17 mouse cellular contexts compared by ENCODE assay signal in genomic region chr9:50396051-50396450, GRCm38 (mm10). TPM values are rescaled to one million over a fixed set of nuclear protein-coding genes. Genes with fewer than 3 reads are reported as not detected.
DNase-seq lines count a peak whose midpoint lies in the region; ATAC-seq and TF ChIP-seq lines count a peak whose summit lies in the region.
"Had no signal": no experiment of that assay in that cellular context is flagged by ENCODE, and none has a peak within 500 bp of the region (broad histone marks: within the 10 kb centered on the region; RNA-seq: fewer than 3 reads in every experiment).

No protein-coding gene starts in this region.

- no peak overlapping the region for H3K9ac ChIP-seq in heart, embryonic 11.5 days (ENCODE audit: low read depth, low read length)
- no peak overlapping the region for H3K9ac ChIP-seq in liver, adult 2 months (ENCODE audit: low read depth, low read length)
- no peak overlapping the region for H3K9ac ChIP-seq in liver, embryonic 11.5 days (ENCODE audit: low read depth, low read length)
- H3K9ac ChIP-seq in lung, embryonic 14.5 days: no peak overlapping the region
- H3K9ac ChIP-seq in stomach, embryonic 15.5 days: no peak overlapping the region
- H3K9ac ChIP-seq: limb, embryonic 13.5 days had no signal

- no peaks in the 10 kb centered on the region for H3K36me3 ChIP-seq in heart, embryonic 10.5 days
- H3K36me3 ChIP-seq in heart, embryonic 11.5 days (ENCODE audit: control insufficient read depth, insufficient read depth, low read length): no peaks in the 10 kb centered on the region
- no peaks in the 10 kb centered on the region for H3K36me3 ChIP-seq in liver, adult 2 months (ENCODE audit: control insufficient read depth, insufficient read depth, low read length)
- no peaks in the 10 kb centered on the region for H3K36me3 ChIP-seq in liver, embryonic 11.5 days (ENCODE audit: control insufficient read depth, insufficient read depth, low read length)
- no peaks in the 10 kb centered on the region for H3K36me3 ChIP-seq in lung, embryonic 14.5 days (ENCODE audit: insufficient read depth)
- no peaks in the 10 kb centered on the region for H3K36me3 ChIP-seq in stomach, embryonic 15.5 days
- H3K36me3 ChIP-seq: hindbrain, embryonic 10.5 days; limb, embryonic 13.5 days had no signal

- TF ChIP-seq POLR2A in liver, adult 2 months (IDR thresholded peaks at IDR 0.05; ENCODE audit: extremely low read depth, insufficient read depth, low read length): no peak

- no peak overlapping the region for H3K27ac ChIP-seq in heart, embryonic 10.5 days
- no peak overlapping the region for H3K27ac ChIP-seq in heart, embryonic 11.5 days (ENCODE audit: low read depth, low read length)
- H3K27ac ChIP-seq in liver, adult 2 months (replicated peaks; ENCODE audit: insufficient read depth, low read depth, low read length): no peak overlapping the region
- H3K27ac ChIP-seq in liver, embryonic 11.5 days (ENCODE audit: low read depth, low read length): no peak overlapping the region
- no peak overlapping the region for H3K27ac ChIP-seq in lung, embryonic 14.5 days (ENCODE audit: low read depth)
- H3K27ac ChIP-seq in stomach, embryonic 15.5 days: no peak overlapping the region
- H3K27ac ChIP-seq: gastrocnemius, adult 2 months; hindbrain, embryonic 10.5 days; limb, embryonic 13.5 days; macrophage had no signal

- no peaks in the 10 kb centered on the region for H3K9me3 ChIP-seq in heart, embryonic 10.5 days
- peaks cover 3% of the 10 kb centered on the region; the same call in 1 of the 2 replicates for H3K9me3 ChIP-seq in heart, embryonic 11.5 days (replicated peaks; ENCODE audit: control insufficient read depth, low read length)
- no peaks in the 10 kb centered on the region; the same call in 1 of the 2 replicates for H3K9me3 ChIP-seq in liver, embryonic 11.5 days (ENCODE audit: control insufficient read depth, low read length)
- no peaks in the 10 kb centered on the region; the same call in 1 of the 2 replicates for H3K9me3 ChIP-seq in lung, embryonic 14.5 days (ENCODE audit: low read depth, low read length)
- no peaks in the 10 kb centered on the region for H3K9me3 ChIP-seq in stomach, embryonic 15.5 days
- H3K9me3 ChIP-seq: hindbrain, embryonic 10.5 days; limb, embryonic 13.5 days had no signal

- no peak; the same call in 1 of the 2 replicates for ATAC-seq in heart, embryonic 11.5 days (replicated peaks; ENCODE audit: insufficient number of reproducible peaks, low FRiP score, low TSS enrichment)
- no peak for ATAC-seq in liver, embryonic 11.5 days (replicated peaks; ENCODE audit: low FRiP score)
- peak; percentile 38; the same call in 1 of the 2 replicates for ATAC-seq in lung, embryonic 14.5 days (ENCODE audit: insufficient read depth)
- peak; percentile 22; the same call in 1 of the 2 replicates for ATAC-seq in stomach, embryonic 15.5 days (ENCODE audit: insufficient read depth, low FRiP score, low read depth)
- ATAC-seq: forebrain, embryonic 16.5 days; inflammation-experienced regulatory T-cells, adult 6 months; midbrain, embryonic 16.5 days; Patski had no signal

- H3K27me3 ChIP-seq in heart, embryonic 10.5 days (ENCODE audit: insufficient read depth, poor library complexity, severe bottlenecking): no peaks in the 10 kb centered on the region
- no peaks in the 10 kb centered on the region for H3K27me3 ChIP-seq in heart, embryonic 11.5 days (ENCODE audit: control insufficient read depth, insufficient read depth, low read length)
- peaks cover 2% of the 10 kb centered on the region; the same call in 1 of the 2 replicates for H3K27me3 ChIP-seq in liver, adult 2 months (ENCODE audit: control insufficient read depth, insufficient read depth, low read length)
- no peaks in the 10 kb centered on the region for H3K27me3 ChIP-seq in liver, embryonic 11.5 days (replicated peaks; ENCODE audit: control insufficient read depth, insufficient read depth, low read length)
- no peaks in the 10 kb centered on the region for H3K27me3 ChIP-seq in lung, embryonic 14.5 days (ENCODE audit: insufficient read depth, low read length)
- no peaks in the 10 kb centered on the region for H3K27me3 ChIP-seq in stomach, embryonic 15.5 days (replicated peaks)
- H3K27me3 ChIP-seq: limb, embryonic 13.5 days had no signal

- H3K4me1 ChIP-seq in heart, embryonic 10.5 days: no peaks in the 10 kb centered on the region
- no peaks in the 10 kb centered on the region for H3K4me1 ChIP-seq in heart, embryonic 11.5 days (ENCODE audit: control insufficient read depth, insufficient read depth, low read length)
- no peaks in the 10 kb centered on the region for H3K4me1 ChIP-seq in liver, adult 2 months (ENCODE audit: control insufficient read depth, insufficient read depth, low read length)
- H3K4me1 ChIP-seq in liver, embryonic 11.5 days (replicated peaks; ENCODE audit: control insufficient read depth, insufficient read depth, low read length): no peaks in the 10 kb centered on the region
- H3K4me1 ChIP-seq in lung, embryonic 14.5 days (ENCODE audit: insufficient read depth): peaks cover 2% of the 10 kb centered on the region; the same call in 1 of the 2 replicates
- H3K4me1 ChIP-seq in stomach, embryonic 15.5 days: no peaks in the 10 kb centered on the region
- H3K4me1 ChIP-seq: hindbrain, embryonic 10.5 days had no signal

- H3K79me2 ChIP-seq in liver, adult 2 months (ENCODE audit: control insufficient read depth, insufficient read depth, low read length): no peaks in the 10 kb centered on the region

- peak; percentile 73 for DNase-seq in heart, embryonic 10.5 days (ENCODE audit: low spot score)
- DNase-seq in liver, adult 2 months (ENCODE audit: extremely low read depth, low read depth, low spot score): peak; percentile 46
- DNase-seq in liver, embryonic 11.5 days (ENCODE audit: low spot score): no peak
- DNase-seq in lung, embryonic 14.5 days: peak; percentile 84
- DNase-seq in thymus, postnatal 36 days: no peak
- no peak for DNase-seq in testis, postnatal 10 days (ENCODE audit: low spot score)
- DNase-seq: cerebellum, postnatal 14 days; gastrocnemius, adult 2 months had no signal

- no peak overlapping the region for H3K4me3 ChIP-seq in heart, embryonic 10.5 days
- H3K4me3 ChIP-seq in heart, embryonic 11.5 days (ENCODE audit: low read depth, low read length): no peak overlapping the region
- H3K4me3 ChIP-seq in liver, adult 2 months (ENCODE audit: insufficient read depth, low read depth, low read length): no peak overlapping the region
- H3K4me3 ChIP-seq in liver, embryonic 11.5 days (ENCODE audit: low read depth, low read length): no peak overlapping the region
- no peak overlapping the region for H3K4me3 ChIP-seq in lung, embryonic 14.5 days (ENCODE audit: low read depth, low read length)
- no peak overlapping the region for H3K4me3 ChIP-seq in stomach, embryonic 15.5 days (replicated peaks)
- H3K4me3 ChIP-seq: gastrocnemius, adult 2 months; hindbrain, embryonic 10.5 days; limb, embryonic 13.5 days had no signal

- no peak overlapping the region for H3K4me2 ChIP-seq in heart, embryonic 11.5 days
- no peak overlapping the region for H3K4me2 ChIP-seq in liver, embryonic 11.5 days
- no peak overlapping the region for H3K4me2 ChIP-seq in lung, embryonic 14.5 days
- no peak overlapping the region for H3K4me2 ChIP-seq in stomach, embryonic 15.5 days
- H3K4me2 ChIP-seq: limb, embryonic 13.5 days had no signal

- WGBS in heart, embryonic 10.5 days: 66% methylated on average over 7 of the region's 7 CpGs
- 59% methylated on average over 7 of the region's 7 CpGs for WGBS in heart, embryonic 11.5 days (ENCODE audit: insufficient replicate concordance)
- 27% methylated on average over 7 of the region's 7 CpGs for WGBS in liver, adult 2 months
- 80% methylated on average over 7 of the region's 7 CpGs for WGBS in liver, embryonic 11.5 days
- 41% methylated on average over 7 of the region's 7 CpGs for WGBS in lung, embryonic 14.5 days
- WGBS in stomach, embryonic 15.5 days: 34% methylated on average over 7 of the region's 7 CpGs

- TF ChIP-seq CTCF in liver, adult 2 months (IDR thresholded peaks at IDR 0.05; ENCODE audit: low read depth, low read length): no peak
- TF ChIP-seq CTCF in lung, embryonic 14.5 days (IDR thresholded peaks at IDR 0.05; ENCODE audit: low read depth): no peak

RNA-seq across cellular contexts. Expression of gene Rpl10-ps3, which starts 51.3 kb away (rescaled TPM):
- polyA plus RNA-seq in heart, embryonic 10.5 days (2016; fragmentation: Nextera tagmentation; extraction: Ambion mirVana): 151 and 194 TPM in 2 replicates
- 192 and 226 TPM in 2 replicates for polyA plus RNA-seq in heart, embryonic 11.5 days (2014; fragmentation: Nextera tagmentation; extraction: Ambion mirVana)
- 81.7 and 91.5 TPM in 2 replicates for total RNA-seq in liver, adult 2 months (2014; rRNA removed)
- 37.6 and 60.6 TPM in 2 replicates for polyA plus RNA-seq in liver, adult 2 months (2012; rRNA removed)
- polyA plus RNA-seq in liver, embryonic 11.5 days (2014; fragmentation: Nextera tagmentation; extraction: Ambion mirVana): 310 and 407 TPM in 2 replicates
- polyA plus RNA-seq in lung, embryonic 14.5 days (2014; fragmentation: Nextera tagmentation; extraction: Ambion mirVana): 345 and 357 TPM in 2 replicates
- polyA plus RNA-seq in stomach, embryonic 15.5 days (2015; fragmentation: Nextera tagmentation; extraction: Ambion mirVana): 318 and 479 TPM in 2 replicates

Comparison
In these comparisons a context has a peak if more than half of its experiments do, and no peak if none do; other contexts are left out.
1. DNase-seq: peak in heart, embryonic 10.5 days (single experiment), liver, adult 2 months (single experiment) and lung, embryonic 14.5 days (single experiment); none in liver, embryonic 11.5 days (single experiment), thymus, postnatal 36 days (0 of 2) and testis, postnatal 10 days (single experiment).
2. ATAC-seq: peak in lung, embryonic 14.5 days (single experiment) and stomach, embryonic 15.5 days (single experiment); none in heart, embryonic 11.5 days (single experiment) and liver, embryonic 11.5 days (single experiment).